In genomic region chr7:132321392-132321958, GRCm38 (mm10) we compare ENCODE assay signal across 26 mouse cellular contexts.
"Had no signal": no experiment of that assay in that cellular context is flagged by ENCODE, and none has a peak within 500 bp of the region (broad histone marks: within the 10 kb centered on the region; RNA-seq: fewer than 3 reads in every experiment).

No protein-coding gene starts in this region.

- H3K27me3 ChIP-seq: heart, embryonic 15.5 days; hindbrain, embryonic 13.5 days; hindbrain, embryonic 15.5 days; limb, embryonic 15.5 days had no signal

- H3K4me3 ChIP-seq: heart, adult 2 months; heart, embryonic 13.5 days; heart, embryonic 15.5 days; hindbrain, embryonic 13.5 days; hindbrain, embryonic 15.5 days; kidney, embryonic 15.5 days; limb, embryonic 13.5 days; limb, embryonic 15.5 days; liver, embryonic 13.5 days had no signal

- ATAC-seq: hindbrain, postnatal 0 days; intestine, embryonic 16.5 days had no signal

- H3K4me2 ChIP-seq: heart, embryonic 11.5 days; heart, embryonic 13.5 days; heart, embryonic 15.5 days; hindbrain, embryonic 13.5 days; hindbrain, embryonic 15.5 days; kidney, embryonic 15.5 days; limb, embryonic 13.5 days; limb, embryonic 15.5 days; liver, embryonic 13.5 days had no signal

- H3K9ac ChIP-seq: heart, embryonic 13.5 days; heart, embryonic 15.5 days; hindbrain, embryonic 13.5 days; hindbrain, embryonic 15.5 days; kidney, embryonic 15.5 days; limb, embryonic 13.5 days; limb, embryonic 15.5 days; liver, embryonic 13.5 days had no signal

- H3K27ac ChIP-seq: heart, adult 2 months; heart, embryonic 13.5 days; heart, embryonic 15.5 days; hindbrain, embryonic 13.5 days; hindbrain, embryonic 15.5 days; hindbrain, postnatal 0 days; kidney, embryonic 15.5 days; kidney, postnatal 0 days; limb, embryonic 13.5 days; limb, embryonic 15.5 days; liver, embryonic 13.5 days had no signal

- H3K36me3 ChIP-seq: heart, embryonic 13.5 days; heart, embryonic 15.5 days; hindbrain, embryonic 13.5 days; hindbrain, embryonic 15.5 days; kidney, embryonic 15.5 days; limb, embryonic 13.5 days; limb, embryonic 15.5 days; liver, embryonic 13.5 days had no signal

- DNase-seq: gastrocnemius, postnatal 14 days; gastrocnemius, postnatal 36 days; heart, adult 11 months; heart, adult 2 months; heart, postnatal 14 days; heart, postnatal 36 days; kidney, adult 11 months; kidney, adult 2 months; kidney, adult 9 months; kidney, postnatal 14 days; kidney, postnatal 36 days; layer of hippocampus, adult 9-11 months; layer of hippocampus, postnatal 36 days; left cerebral cortex, postnatal 4 days; liver, embryonic 13.5 days had no signal

- H3K9me3 ChIP-seq: heart, embryonic 13.5 days; heart, embryonic 15.5 days; hindbrain, embryonic 13.5 days; hindbrain, embryonic 15.5 days; kidney, embryonic 15.5 days; limb, embryonic 13.5 days; limb, embryonic 15.5 days; liver, embryonic 13.5 days had no signal
